Comparison of ENCODE assay signal across 7 mouse cellular contexts in the genomic region with DNA sequence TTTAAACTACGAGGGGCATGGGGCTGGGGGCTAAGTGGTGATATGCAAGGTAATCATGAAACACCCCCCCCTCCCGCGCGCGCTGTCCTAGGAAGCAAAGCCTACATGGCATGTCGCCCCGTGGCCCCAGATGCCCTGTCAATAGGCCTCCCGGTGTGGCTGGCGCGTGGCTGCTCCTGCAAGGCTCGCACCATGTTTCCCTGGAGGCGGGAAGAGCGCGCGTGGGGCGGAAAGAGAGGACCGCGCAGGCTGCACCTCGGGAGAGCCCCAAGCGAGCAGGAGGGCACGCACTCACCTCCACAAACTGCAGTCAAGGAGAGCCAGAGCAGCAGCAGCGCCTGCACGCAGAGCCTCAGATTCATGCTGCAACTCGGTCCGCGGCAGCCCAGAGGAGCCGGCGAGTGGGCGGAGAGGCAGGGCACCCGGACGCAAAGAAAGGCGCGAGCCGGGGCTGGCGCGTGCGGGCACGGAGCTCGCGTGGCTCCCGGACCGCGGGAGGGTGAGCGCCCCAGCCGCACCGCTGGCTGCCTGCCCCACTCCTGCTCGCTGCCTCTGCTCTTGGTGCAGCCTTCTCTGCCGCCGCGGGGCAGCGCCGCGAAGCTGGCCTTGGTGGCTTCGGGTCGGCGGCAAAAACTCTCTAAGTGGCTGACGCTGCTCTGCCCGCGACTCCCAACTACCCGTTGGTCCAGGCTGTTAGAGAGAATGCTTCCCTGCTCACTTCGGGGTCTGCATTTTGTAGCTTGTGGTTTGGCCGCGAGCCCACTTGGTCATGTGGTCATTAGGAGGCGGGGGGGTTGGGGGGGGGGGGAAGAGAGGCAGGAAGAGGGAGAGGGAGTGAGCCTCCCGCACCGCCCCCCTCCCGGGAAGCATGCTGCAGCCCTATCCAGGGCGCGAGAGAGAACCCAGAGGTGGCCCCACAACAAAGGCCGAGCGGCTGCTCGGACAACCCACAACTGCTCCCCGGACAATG. TPM values are rescaled to one million over a fixed set of nuclear protein-coding genes. Genes with fewer than 3 reads are reported as not detected.
DNase-seq lines count a peak whose midpoint lies in the region; ATAC-seq lines count a peak whose summit lies in the region.

A gene (minus strand): TSS at position 710 of the 970 bp plus-strand sequence.

- no peaks in the 10 kb centered on the region for H3K36me3 ChIP-seq in forebrain, embryonic 10.5 days (replicated peaks)
- no peaks in the 10 kb centered on the region for H3K36me3 ChIP-seq in hindbrain, embryonic 11.5 days (ENCODE audit: control insufficient read depth, insufficient read depth, low read length)
- H3K36me3 ChIP-seq in splenic B cell, adult 2 months (ENCODE audit: control insufficient read depth, insufficient read depth, low read length, poor library complexity, severe bottlenecking): no peaks in the 10 kb centered on the region

- peak within 1 kb of the TSS; percentile 54 for H3K9ac ChIP-seq in hindbrain, embryonic 11.5 days (ENCODE audit: low read depth, low read length)

- peaks cover 60% of the 10 kb centered on the region for H3K27me3 ChIP-seq in forebrain, embryonic 10.5 days (ENCODE audit: poor library complexity, severe bottlenecking)
- H3K27me3 ChIP-seq in hindbrain, embryonic 11.5 days (ENCODE audit: control insufficient read depth, insufficient read depth, low read length): peaks cover 11% of the 10 kb centered on the region
- H3K27me3 ChIP-seq in splenic B cell, adult 2 months (ENCODE audit: control insufficient read depth, insufficient read depth, low read length, poor library complexity, severe bottlenecking): no peaks in the 10 kb centered on the region

- peaks cover 22% of the 10 kb centered on the region; the same call in 1 of the 2 replicates for H3K4me1 ChIP-seq in forebrain, embryonic 10.5 days
- H3K4me1 ChIP-seq in hindbrain, embryonic 11.5 days (replicated peaks; ENCODE audit: control insufficient read depth, insufficient read depth, low read length): 0 out of 2 replicates have a peak, but pooled peaks cover 2% of the 10 kb centered on the region

- DNase-seq in Muller cell, postnatal 12 days (ENCODE audit: inconsistent ontology term): peak; percentile 60
- DNase-seq in adrenal gland, postnatal 36 days: peak; percentile 64 to 69
- peak; percentile 31 for DNase-seq in forebrain, embryonic 10.5 days (ENCODE audit: extremely low spot score, low spot score)
- DNase-seq in hindbrain, embryonic 11.5 days (ENCODE audit: low spot score): peak; percentile 53
- peak; percentile 6 to 22 for DNase-seq in left cerebral cortex, adult 8-10 months (ENCODE audit: low spot score in 2 of 2)
- peak; percentile 14 for DNase-seq in lung, postnatal 36 days
- DNase-seq in splenic B cell, adult 2 months (ENCODE audit: low read depth, low spot score): peak; percentile 3

- peak within 1 kb of the TSS; percentile 64 for H3K4me3 ChIP-seq in forebrain, embryonic 10.5 days
- peak within 1 kb of the TSS; percentile 39 for H3K4me3 ChIP-seq in hindbrain, embryonic 11.5 days (ENCODE audit: low read depth, low read length)

- H3K27ac ChIP-seq in forebrain, embryonic 10.5 days: peak within 1 kb of the TSS; percentile 86
- no peak within 1 kb of the TSS for H3K27ac ChIP-seq in hindbrain, embryonic 11.5 days (ENCODE audit: low read depth, low read length)

- no peaks in the 10 kb centered on the region for H3K9me3 ChIP-seq in forebrain, embryonic 10.5 days
- no peaks in the 10 kb centered on the region for H3K9me3 ChIP-seq in hindbrain, embryonic 11.5 days (ENCODE audit: control insufficient read depth, low read length)

- peak; percentile 57 for ATAC-seq in hindbrain, embryonic 11.5 days (ENCODE audit: low FRiP score)

- H3K4me2 ChIP-seq in hindbrain, embryonic 11.5 days (replicated peaks; ENCODE audit: low read depth, low read length): peak within 1 kb of the TSS; percentile 83

- WGBS in forebrain, embryonic 10.5 days: 26% methylated on average over 73 of the region's 73 CpGs
- WGBS in hindbrain, embryonic 11.5 days: 13% methylated on average over 49 of the region's 73 CpGs

RNA-seq across cellular contexts. Expression of the gene that starts here (rescaled TPM):
- 1 to 10 TPM; 2.7 to 7.6 TPM for total RNA-seq in adrenal gland, postnatal 36 days (2021)
- 4.7 and 5.3 TPM in 2 replicates for polyA plus RNA-seq in forebrain, embryonic 10.5 days (2016; fragmentation: Nextera tagmentation; extraction: Ambion mirVana)
- polyA plus RNA-seq in hindbrain, embryonic 11.5 days (2014; fragmentation: Nextera tagmentation; extraction: Ambion mirVana): 1.5 and 2.4 TPM in 2 replicates
- total RNA-seq in left cerebral cortex, adult 8-10 months (2022): 10 to 100 TPM; 13.1 to 23.6 (median 17.0) TPM

Comparison
In these comparisons a context has a peak if more than half of its experiments do, and no peak if none do; other contexts are left out.
1. DNase-seq: peak in every context shown above with its lines; median percentile 66 in adrenal gland, postnatal 36 days; 60 in Muller cell, postnatal 12 days; 53 in hindbrain, embryonic 11.5 days; 31 in forebrain, embryonic 10.5 days; 14 in left cerebral cortex, adult 8-10 months; 14 in lung, postnatal 36 days; 3 in splenic B cell, adult 2 months.